ENCODE assay signal across 31 mouse cellular contexts in the genomic region with DNA sequence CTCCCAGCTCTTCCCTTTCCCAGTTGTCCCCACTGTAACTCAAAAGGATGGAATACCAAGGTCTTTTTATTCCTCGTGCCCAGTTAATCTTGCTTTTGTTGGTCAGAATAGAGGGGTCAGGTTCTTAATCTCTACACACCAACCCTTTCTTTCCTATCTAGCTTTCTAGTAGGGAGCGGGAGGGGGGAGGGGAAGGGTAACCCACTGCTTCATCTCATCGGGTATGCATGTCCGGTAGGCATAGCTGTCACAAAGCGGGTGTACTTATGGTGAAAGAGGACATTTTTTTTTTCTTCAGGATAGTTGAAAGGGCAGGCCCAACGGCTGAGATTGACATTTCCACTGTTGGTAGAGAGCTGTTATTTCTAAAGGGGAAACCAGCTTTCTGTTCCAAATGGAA. TPM values are rescaled to one million over a fixed set of nuclear protein-coding genes. Genes with fewer than 3 reads are reported as not detected.
DNase-seq lines count a peak whose midpoint lies in the region; ATAC-seq and TF ChIP-seq lines count a peak whose summit lies in the region.
"Had no signal": no experiment of that assay in that cellular context is flagged by ENCODE, and none has a peak within 500 bp of the region (broad histone marks: within the 10 kb centered on the region; RNA-seq: fewer than 3 reads in every experiment).

No protein-coding gene starts in this region.

- no peak for DNase-seq in forebrain, embryonic 11.5 days (ENCODE audit: low spot score)
- DNase-seq in forebrain, embryonic 10.5 days (ENCODE audit: extremely low spot score, low spot score): no peak
- DNase-seq in layer of hippocampus, adult 2 months (ENCODE audit: low spot score in 2 of 2): no peak
- no peak for DNase-seq in layer of hippocampus, adult 11-12 months (ENCODE audit: low spot score)
- DNase-seq in midbrain, embryonic 11.5 days (ENCODE audit: low spot score, missing footprints): peak; percentile 89
- DNase-seq in midbrain, embryonic 14.5 days: peak; percentile 39
- DNase-seq in adrenal gland, postnatal 25 days: no peak
- DNase-seq: adrenal gland, adult 8-10 months; adrenal gland, postnatal 36 days; cerebellum, adult 11 months; cerebellum, adult 2 months; cerebellum, adult 9-11 months; cerebellum, postnatal 25 days; gastrocnemius, postnatal 14 days had no signal

- H3K27ac ChIP-seq in forebrain, embryonic 11.5 days (ENCODE audit: low read depth, low read length): no peak overlapping the region
- no peak overlapping the region for H3K27ac ChIP-seq in forebrain, embryonic 10.5 days
- peak overlapping the region; percentile 3; the same call in 1 of the 2 replicates for H3K27ac ChIP-seq in layer of hippocampus, adult 2 months
- H3K27ac ChIP-seq in midbrain, embryonic 11.5 days (ENCODE audit: low read depth, low read length): no peak overlapping the region
- no peak overlapping the region for H3K27ac ChIP-seq in midbrain, embryonic 15.5 days
- H3K27ac ChIP-seq in midbrain, embryonic 14.5 days (replicated peaks; ENCODE audit: low read depth, low read length): no peak overlapping the region
- H3K27ac ChIP-seq: embryonic facial prominence, embryonic 12.5 days; embryonic facial prominence, embryonic 15.5 days; forebrain, embryonic 13.5 days; hindbrain, embryonic 12.5 days; hindbrain, embryonic 15.5 days had no signal

- H3K36me3 ChIP-seq in forebrain, embryonic 11.5 days (ENCODE audit: control insufficient read depth, insufficient read depth, low read length): peaks cover 38% of the 10 kb centered on the region
- H3K36me3 ChIP-seq in forebrain, embryonic 10.5 days (replicated peaks): peaks cover 85% of the 10 kb centered on the region
- H3K36me3 ChIP-seq in midbrain, embryonic 11.5 days (ENCODE audit: control insufficient read depth, insufficient read depth, low read length): peaks cover 40% of the 10 kb centered on the region
- peaks cover 56% of the 10 kb centered on the region for H3K36me3 ChIP-seq in midbrain, embryonic 15.5 days (replicated peaks)
- peaks cover 74% of the 10 kb centered on the region for H3K36me3 ChIP-seq in midbrain, embryonic 14.5 days (ENCODE audit: control insufficient read depth, insufficient read depth, low read length)

- ATAC-seq in forebrain, embryonic 11.5 days (replicated peaks; ENCODE audit: low FRiP score): peak; percentile 47; the same call in 1 of the 2 replicates
- peak; percentile 75 for ATAC-seq in midbrain, embryonic 11.5 days (ENCODE audit: low FRiP score)
- ATAC-seq in midbrain, embryonic 15.5 days (replicated peaks): no peak
- no peak for ATAC-seq in midbrain, embryonic 14.5 days (ENCODE audit: low FRiP score, low TSS enrichment)
- ATAC-seq: activated CD4-positive, CD25-positive, alpha-beta regulatory T cell, adult 4 months; forebrain, embryonic 13.5 days; forebrain, embryonic 16.5 days had no signal

- H3K27me3 ChIP-seq in forebrain, embryonic 11.5 days (ENCODE audit: control insufficient read depth, insufficient read depth, low read length): no peaks in the 10 kb centered on the region
- no peaks in the 10 kb centered on the region for H3K27me3 ChIP-seq in forebrain, embryonic 10.5 days (ENCODE audit: poor library complexity, severe bottlenecking)
- no peaks in the 10 kb centered on the region for H3K27me3 ChIP-seq in midbrain, embryonic 11.5 days (ENCODE audit: control insufficient read depth, insufficient read depth, low read length)
- no peaks in the 10 kb centered on the region for H3K27me3 ChIP-seq in midbrain, embryonic 15.5 days (replicated peaks)
- H3K27me3 ChIP-seq in midbrain, embryonic 14.5 days (ENCODE audit: control insufficient read depth, insufficient read depth, low read length): no peaks in the 10 kb centered on the region
- H3K27me3 ChIP-seq: embryonic facial prominence, embryonic 12.5 days; embryonic facial prominence, embryonic 15.5 days; forebrain, embryonic 13.5 days; hindbrain, embryonic 12.5 days; hindbrain, embryonic 15.5 days had no signal

- WGBS in forebrain, embryonic 11.5 days: 68% methylated on average over 6 of the region's 6 CpGs
- WGBS in forebrain, embryonic 10.5 days: 75% methylated on average over 6 of the region's 6 CpGs
- 44% methylated on average over 6 of the region's 6 CpGs for WGBS in midbrain, embryonic 11.5 days
- 36% methylated on average over 6 of the region's 6 CpGs for WGBS in midbrain, embryonic 15.5 days
- WGBS in midbrain, embryonic 14.5 days: 31% methylated on average over 6 of the region's 6 CpGs

- H3K9ac ChIP-seq in forebrain, embryonic 11.5 days (ENCODE audit: low read length): no peak overlapping the region
- H3K9ac ChIP-seq in midbrain, embryonic 11.5 days (ENCODE audit: low read length): no peak overlapping the region
- no peak overlapping the region for H3K9ac ChIP-seq in midbrain, embryonic 15.5 days
- no peak overlapping the region for H3K9ac ChIP-seq in midbrain, embryonic 14.5 days (replicated peaks; ENCODE audit: low read length)
- H3K9ac ChIP-seq: embryonic facial prominence, embryonic 12.5 days; embryonic facial prominence, embryonic 15.5 days; forebrain, embryonic 13.5 days; hindbrain, embryonic 12.5 days; hindbrain, embryonic 15.5 days had no signal

- no peak overlapping the region for H3K4me3 ChIP-seq in forebrain, embryonic 11.5 days (ENCODE audit: low read depth, low read length)
- H3K4me3 ChIP-seq in forebrain, embryonic 10.5 days: no peak overlapping the region
- H3K4me3 ChIP-seq in layer of hippocampus, adult 2 months: no peak overlapping the region; the same call in 1 of the 2 replicates
- H3K4me3 ChIP-seq in midbrain, embryonic 11.5 days (ENCODE audit: low read depth, low read length): no peak overlapping the region
- H3K4me3 ChIP-seq in midbrain, embryonic 15.5 days: no peak overlapping the region
- H3K4me3 ChIP-seq in midbrain, embryonic 14.5 days (replicated peaks; ENCODE audit: low read depth, low read length): no peak overlapping the region
- H3K4me3 ChIP-seq: embryonic facial prominence, embryonic 12.5 days; embryonic facial prominence, embryonic 15.5 days; forebrain, embryonic 13.5 days; hindbrain, embryonic 12.5 days; hindbrain, embryonic 15.5 days had no signal

- H3K4me2 ChIP-seq in forebrain, embryonic 11.5 days (ENCODE audit: low read depth, low read length, severe bottlenecking): no peak overlapping the region
- no peak overlapping the region for H3K4me2 ChIP-seq in midbrain, embryonic 11.5 days
- H3K4me2 ChIP-seq in midbrain, embryonic 15.5 days: no peak overlapping the region
- no peak overlapping the region for H3K4me2 ChIP-seq in midbrain, embryonic 14.5 days (ENCODE audit: low read length)
- H3K4me2 ChIP-seq: embryonic facial prominence, embryonic 12.5 days; embryonic facial prominence, embryonic 15.5 days; forebrain, embryonic 13.5 days; heart, embryonic 11.5 days; hindbrain, embryonic 12.5 days; hindbrain, embryonic 15.5 days had no signal

- TF ChIP-seq CTCF in layer of hippocampus, adult 2 months (conservative IDR thresholded peaks at IDR 0.05): no peak

- no peaks in the 10 kb centered on the region for H3K9me3 ChIP-seq in forebrain, embryonic 11.5 days (ENCODE audit: control insufficient read depth, low read length)
- no peaks in the 10 kb centered on the region for H3K9me3 ChIP-seq in forebrain, embryonic 10.5 days
- no peaks in the 10 kb centered on the region for H3K9me3 ChIP-seq in midbrain, embryonic 11.5 days (ENCODE audit: control insufficient read depth, low read length)
- H3K9me3 ChIP-seq in midbrain, embryonic 15.5 days: no peaks in the 10 kb centered on the region
- H3K9me3 ChIP-seq in midbrain, embryonic 14.5 days (ENCODE audit: control insufficient read depth, low read length): no peaks in the 10 kb centered on the region
- H3K9me3 ChIP-seq: embryonic facial prominence, embryonic 12.5 days; embryonic facial prominence, embryonic 15.5 days; forebrain, embryonic 13.5 days; hindbrain, embryonic 12.5 days; hindbrain, embryonic 15.5 days had no signal

- peaks cover 3% of the 10 kb centered on the region; the same call in 1 of the 2 replicates for H3K4me1 ChIP-seq in forebrain, embryonic 11.5 days (replicated peaks; ENCODE audit: control insufficient read depth, insufficient read depth, low read length)
- H3K4me1 ChIP-seq in forebrain, embryonic 10.5 days: peaks cover 10% of the 10 kb centered on the region
- peaks cover 3% of the 10 kb centered on the region; the same call in 1 of the 2 replicates for H3K4me1 ChIP-seq in midbrain, embryonic 11.5 days (ENCODE audit: control insufficient read depth, insufficient read depth, low read length)
- peaks cover 5% of the 10 kb centered on the region for H3K4me1 ChIP-seq in midbrain, embryonic 15.5 days
- 0 out of 2 replicates have a peak, but pooled peaks cover under 1% of the 10 kb centered on the region for H3K4me1 ChIP-seq in midbrain, embryonic 14.5 days (ENCODE audit: control insufficient read depth, insufficient read depth, low read length)
- H3K4me1 ChIP-seq: embryonic facial prominence, embryonic 12.5 days had no signal

RNA-seq across cellular contexts. Expression of gene Teddm2, which starts 8.2 kb away (rescaled TPM):
- polyA plus RNA-seq in forebrain, embryonic 11.5 days (2014; fragmentation: Nextera tagmentation; extraction: Ambion mirVana): 0.40 and 0.45 TPM in 2 replicates
- 0.33 and 0.39 TPM in 2 replicates for polyA plus RNA-seq in forebrain, embryonic 10.5 days (2016; fragmentation: Nextera tagmentation; extraction: Ambion mirVana)
- total RNA-seq in layer of hippocampus, adult 2 months (2021): 1 to 10 TPM; 2.2 to 2.4 TPM
- polyA plus RNA-seq in midbrain, embryonic 11.5 days (2014; fragmentation: Nextera tagmentation; extraction: Ambion mirVana): 0.43 and 0.48 TPM in 2 replicates
- polyA plus RNA-seq in midbrain, embryonic 15.5 days (2015; fragmentation: Nextera tagmentation; extraction: Ambion mirVana): 1.4 and 1.7 TPM in 2 replicates
- polyA plus RNA-seq in midbrain, embryonic 14.5 days (2014; fragmentation: Nextera tagmentation; extraction: Ambion mirVana): 0.80 and 0.94 TPM in 2 replicates
- total RNA-seq in adrenal gland, postnatal 25 days (2021): 0.33 and 1.0 TPM in 2 replicates

RNA-seq across cellular contexts. Expression of gene Glul, which starts 8.5 kb away (rescaled TPM):
- polyA plus RNA-seq in forebrain, embryonic 11.5 days (2014; fragmentation: Nextera tagmentation; extraction: Ambion mirVana): 114 TPM in 2 replicates
- polyA plus RNA-seq in forebrain, embryonic 10.5 days (2016; fragmentation: Nextera tagmentation; extraction: Ambion mirVana): 129 and 136 TPM in 2 replicates
- 1,000 to 10,000 TPM; 1,778 to 1,824 TPM for total RNA-seq in layer of hippocampus, adult 2 months (2021)
- 121 and 130 TPM in 2 replicates for polyA plus RNA-seq in midbrain, embryonic 11.5 days (2014; fragmentation: Nextera tagmentation; extraction: Ambion mirVana)
- 174 and 190 TPM in 2 replicates for polyA plus RNA-seq in midbrain, embryonic 15.5 days (2015; fragmentation: Nextera tagmentation; extraction: Ambion mirVana)
- polyA plus RNA-seq in midbrain, embryonic 14.5 days (2014; fragmentation: Nextera tagmentation; extraction: Ambion mirVana): 130 and 155 TPM in 2 replicates
- 635 and 924 TPM in 2 replicates for total RNA-seq in adrenal gland, postnatal 25 days (2021)

RNA-seq across cellular contexts. Expression of gene Teddm1a, which starts 16.7 kb away (rescaled TPM):
- polyA plus RNA-seq in forebrain, embryonic 11.5 days (2014; fragmentation: Nextera tagmentation; extraction: Ambion mirVana): not detected in 2 replicates
- not detected in 2 replicates for polyA plus RNA-seq in forebrain, embryonic 10.5 days (2016; fragmentation: Nextera tagmentation; extraction: Ambion mirVana)
- not detected for total RNA-seq in layer of hippocampus, adult 2 months (2021)
- not detected in 2 replicates for polyA plus RNA-seq in midbrain, embryonic 11.5 days (2014; fragmentation: Nextera tagmentation; extraction: Ambion mirVana)
- polyA plus RNA-seq in midbrain, embryonic 15.5 days (2015; fragmentation: Nextera tagmentation; extraction: Ambion mirVana): not detected in 2 replicates
- not detected in 2 replicates for polyA plus RNA-seq in midbrain, embryonic 14.5 days (2014; fragmentation: Nextera tagmentation; extraction: Ambion mirVana)
- not detected in 2 replicates for total RNA-seq in adrenal gland, postnatal 25 days (2021)
- total RNA-seq: adrenal gland, adult 8-10 months; adrenal gland, postnatal 36 days; common myeloid progenitor, adult 5-6 weeks; ES-E14; gastrocnemius, adult 18-20 months; gastrocnemius, postnatal 14 days; heart, adult 8-10 months; heart, postnatal 25 days; hematopoietic stem cell, adult 5-6 weeks had no signal
- polyA plus RNA-seq: cerebellum, adult 2 months; embryonic facial prominence, embryonic 12.5 days; embryonic facial prominence, embryonic 15.5 days; forebrain, embryonic 13.5 days; heart, embryonic 11.5 days; heart, embryonic 14.5 days; heart, postnatal 0 days; hindbrain, embryonic 12.5 days; hindbrain, embryonic 15.5 days had no signal

RNA-seq across cellular contexts. Expression of gene Teddm1b, which starts 34.1 kb away (rescaled TPM):
- 0.40 and 0.56 TPM in 2 replicates for polyA plus RNA-seq in forebrain, embryonic 11.5 days (2014; fragmentation: Nextera tagmentation; extraction: Ambion mirVana)
- polyA plus RNA-seq in forebrain, embryonic 10.5 days (2016; fragmentation: Nextera tagmentation; extraction: Ambion mirVana): 0.60 and 0.61 TPM in 2 replicates
- not detected for total RNA-seq in layer of hippocampus, adult 2 months (2021)
- polyA plus RNA-seq in midbrain, embryonic 11.5 days (2014; fragmentation: Nextera tagmentation; extraction: Ambion mirVana): 0.77 and 0.79 TPM in 2 replicates
- 0.65 and 0.69 TPM in 2 replicates for polyA plus RNA-seq in midbrain, embryonic 15.5 days (2015; fragmentation: Nextera tagmentation; extraction: Ambion mirVana)
- 0.50 and 0.55 TPM in 2 replicates for polyA plus RNA-seq in midbrain, embryonic 14.5 days (2014; fragmentation: Nextera tagmentation; extraction: Ambion mirVana)
- total RNA-seq in adrenal gland, postnatal 25 days (2021): not detected in 2 replicates
- total RNA-seq: adrenal gland, postnatal 36 days; common myeloid progenitor, adult 5-6 weeks; gastrocnemius, adult 18-20 months; gastrocnemius, postnatal 14 days; heart, adult 8-10 months; heart, postnatal 25 days; hematopoietic stem cell, adult 5-6 weeks had no signal
- polyA plus RNA-seq: cerebellum, adult 2 months; heart, embryonic 14.5 days had no signal

Comparison
In these comparisons a context has a peak if more than half of its experiments do, and no peak if none do; other contexts are left out.
1. ATAC-seq: peak in forebrain, embryonic 11.5 days (single experiment) and midbrain, embryonic 11.5 days (single experiment); none in midbrain, embryonic 15.5 days (single experiment) and midbrain, embryonic 14.5 days (single experiment).
2. DNase-seq: peak in midbrain, embryonic 11.5 days (single experiment) and midbrain, embryonic 14.5 days (single experiment); none in forebrain, embryonic 11.5 days (single experiment), forebrain, embryonic 10.5 days (single experiment), layer of hippocampus, adult 2 months (0 of 2), layer of hippocampus, adult 11-12 months (single experiment) and adrenal gland, postnatal 25 days (single experiment).